ENCODE assay signal across 17 mouse cellular contexts in the genomic region with DNA sequence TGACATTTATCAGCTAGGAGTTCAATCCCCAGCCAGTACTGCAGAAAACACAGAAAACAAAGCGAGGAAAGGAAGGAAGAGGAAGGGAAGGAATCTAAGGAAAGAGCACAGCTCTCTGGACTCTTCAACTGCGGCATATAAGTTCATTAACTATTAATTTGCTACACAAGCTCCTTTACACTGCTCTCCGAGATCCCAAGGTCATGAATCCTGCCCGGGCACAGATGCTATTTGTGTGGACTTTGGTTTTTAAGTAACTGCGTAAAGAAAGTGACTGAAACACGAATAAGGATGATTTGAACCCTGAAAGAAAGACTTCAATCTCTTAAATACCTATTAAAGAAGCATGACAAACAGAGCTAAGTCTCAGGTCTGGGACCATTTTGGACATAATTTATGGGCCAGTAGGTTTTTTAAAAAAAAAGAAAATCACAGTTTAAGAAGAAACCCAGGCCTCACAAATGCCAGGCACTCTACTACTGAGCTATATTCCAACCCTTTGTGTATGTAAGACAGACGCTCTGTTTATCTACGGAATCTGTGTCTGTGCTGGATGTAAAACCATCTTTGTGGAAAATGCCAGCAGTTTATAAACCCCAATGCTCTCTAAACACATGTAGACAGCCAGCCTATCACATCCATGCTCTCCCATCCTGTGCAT. TPM values are rescaled to one million over a fixed set of nuclear protein-coding genes. Genes with fewer than 3 reads are reported as not detected.
A peak's percentile ranks its signal among the peaks of the same experiment; 100 is the strongest.
DNase-seq lines count a peak whose midpoint lies in the region; ATAC-seq and TF ChIP-seq lines count a peak whose summit lies in the region.
"Had no signal": no experiment of that assay in that cellular context is flagged by ENCODE, and none has a peak within 500 bp of the region (broad histone marks: within the 10 kb centered on the region; RNA-seq: fewer than 3 reads in every experiment).

No protein-coding gene starts in this region.

- no peaks in the 10 kb centered on the region for H3K9me3 ChIP-seq in forebrain, embryonic 15.5 days
- H3K9me3 ChIP-seq in forebrain, embryonic 10.5 days: no peaks in the 10 kb centered on the region
- no peaks in the 10 kb centered on the region for H3K9me3 ChIP-seq in liver, embryonic 11.5 days (ENCODE audit: control insufficient read depth, low read length)
- no peaks in the 10 kb centered on the region for H3K9me3 ChIP-seq in forebrain, postnatal 0 days (ENCODE audit: low read length)
- H3K9me3 ChIP-seq: hindbrain, embryonic 10.5 days; midbrain, embryonic 10.5 days had no signal

- H3K27ac ChIP-seq in forebrain, embryonic 15.5 days (replicated peaks): peak overlapping the region; percentile 79
- no peak overlapping the region for H3K27ac ChIP-seq in forebrain, embryonic 10.5 days
- no peak overlapping the region for H3K27ac ChIP-seq in liver, adult 2 months (replicated peaks; ENCODE audit: insufficient read depth, low read depth, low read length)
- H3K27ac ChIP-seq in liver, embryonic 11.5 days (ENCODE audit: low read depth, low read length): no peak overlapping the region
- peak overlapping the region; percentile 24; the same call in 1 of the 2 replicates for H3K27ac ChIP-seq in forebrain, postnatal 0 days (ENCODE audit: low read depth, low read length)
- peak overlapping the region; percentile 75 for H3K27ac ChIP-seq in olfactory bulb, adult 2 months (ENCODE audit: insufficient read depth, low read depth, low read length)
- H3K27ac ChIP-seq: hindbrain, embryonic 10.5 days; midbrain, embryonic 10.5 days had no signal

- H3K4me1 ChIP-seq in forebrain, embryonic 15.5 days: peaks cover 57% of the 10 kb centered on the region
- peaks cover 26% of the 10 kb centered on the region for H3K4me1 ChIP-seq in forebrain, embryonic 10.5 days
- H3K4me1 ChIP-seq in liver, adult 2 months (ENCODE audit: control insufficient read depth, insufficient read depth, low read length): peaks cover 19% of the 10 kb centered on the region
- H3K4me1 ChIP-seq in liver, embryonic 11.5 days (replicated peaks; ENCODE audit: control insufficient read depth, insufficient read depth, low read length): peaks cover 63% of the 10 kb centered on the region
- peaks cover 8% of the 10 kb centered on the region; the same call in 1 of the 2 replicates for H3K4me1 ChIP-seq in forebrain, postnatal 0 days (ENCODE audit: insufficient read depth)
- H3K4me1 ChIP-seq in olfactory bulb, adult 2 months (ENCODE audit: control insufficient read depth, insufficient read depth, low read length): peaks cover 13% of the 10 kb centered on the region

- TF ChIP-seq POLR2A in liver, adult 2 months (IDR thresholded peaks at IDR 0.05; ENCODE audit: extremely low read depth, insufficient read depth, low read length): no peak
- TF ChIP-seq POLR2A in olfactory bulb, adult 2 months (IDR thresholded peaks at IDR 0.05; ENCODE audit: insufficient read depth, low read depth, low read length): no peak

- TF ChIP-seq CTCF in liver, adult 2 months (IDR thresholded peaks at IDR 0.05; ENCODE audit: low read depth, low read length): no peak
- no peak for TF ChIP-seq CTCF in forebrain, postnatal 0 days (IDR thresholded peaks at IDR 0.05; ENCODE audit: low read depth)
- TF ChIP-seq CTCF in olfactory bulb, adult 2 months (IDR thresholded peaks at IDR 0.05; ENCODE audit: insufficient read depth, low read depth, low read length): no peak

- H3K9ac ChIP-seq in forebrain, embryonic 15.5 days (replicated peaks): no peak overlapping the region
- no peak overlapping the region for H3K9ac ChIP-seq in liver, adult 2 months (ENCODE audit: low read depth, low read length)
- no peak overlapping the region for H3K9ac ChIP-seq in liver, embryonic 11.5 days (ENCODE audit: low read depth, low read length)
- no peak overlapping the region for H3K9ac ChIP-seq in forebrain, postnatal 0 days

- DNase-seq in forebrain, embryonic 10.5 days (ENCODE audit: extremely low spot score, low spot score): no peak
- DNase-seq in liver, adult 2 months (ENCODE audit: extremely low read depth, low read depth, low spot score): peak; percentile 26
- DNase-seq in liver, embryonic 11.5 days (ENCODE audit: low spot score): no peak
- DNase-seq in forebrain, postnatal 0 days: no peak
- DNase-seq in ovary, postnatal 14 days (ENCODE audit: low spot score): no peak
- no peak for DNase-seq in heart, adult 8-10 months (ENCODE audit: low spot score)

- WGBS in forebrain, embryonic 15.5 days: 77% methylated on average over 8 of the region's 8 CpGs
- 89% methylated on average over 8 of the region's 8 CpGs for WGBS in forebrain, embryonic 10.5 days
- 40% methylated on average over 8 of the region's 8 CpGs for WGBS in liver, adult 2 months
- WGBS in liver, embryonic 11.5 days: 87% methylated on average over 8 of the region's 8 CpGs
- 75% methylated on average over 8 of the region's 8 CpGs for WGBS in forebrain, postnatal 0 days
- WGBS in olfactory bulb, adult 2 months: 61% methylated on average over 8 of the region's 8 CpGs

- H3K79me2 ChIP-seq in liver, adult 2 months (ENCODE audit: control insufficient read depth, insufficient read depth, low read length): peaks cover 26% of the 10 kb centered on the region; the same call in 1 of the 2 replicates

- no peaks in the 10 kb centered on the region for H3K27me3 ChIP-seq in forebrain, embryonic 15.5 days
- H3K27me3 ChIP-seq in forebrain, embryonic 10.5 days (ENCODE audit: poor library complexity, severe bottlenecking): no peaks in the 10 kb centered on the region
- no peaks in the 10 kb centered on the region for H3K27me3 ChIP-seq in liver, adult 2 months (ENCODE audit: control insufficient read depth, insufficient read depth, low read length)
- no peaks in the 10 kb centered on the region for H3K27me3 ChIP-seq in liver, embryonic 11.5 days (replicated peaks; ENCODE audit: control insufficient read depth, insufficient read depth, low read length)
- H3K27me3 ChIP-seq in forebrain, postnatal 0 days (ENCODE audit: insufficient read depth, low read length): no peaks in the 10 kb centered on the region

- H3K4me2 ChIP-seq in forebrain, embryonic 15.5 days (replicated peaks): no peak overlapping the region
- H3K4me2 ChIP-seq in liver, embryonic 11.5 days: no peak overlapping the region
- no peak overlapping the region for H3K4me2 ChIP-seq in forebrain, postnatal 0 days (ENCODE audit: low read depth)

- no peak overlapping the region for H3K4me3 ChIP-seq in forebrain, embryonic 15.5 days
- no peak overlapping the region for H3K4me3 ChIP-seq in forebrain, embryonic 10.5 days
- H3K4me3 ChIP-seq in liver, adult 2 months (ENCODE audit: insufficient read depth, low read depth, low read length): no peak overlapping the region
- H3K4me3 ChIP-seq in liver, embryonic 11.5 days (ENCODE audit: low read depth, low read length): no peak overlapping the region
- no peak overlapping the region for H3K4me3 ChIP-seq in forebrain, postnatal 0 days (ENCODE audit: low read depth, low read length)
- no peak overlapping the region for H3K4me3 ChIP-seq in olfactory bulb, adult 2 months (ENCODE audit: insufficient read depth, low read depth, low read length)
- H3K4me3 ChIP-seq: hindbrain, embryonic 10.5 days; midbrain, embryonic 10.5 days had no signal

- H3K36me3 ChIP-seq in forebrain, embryonic 15.5 days: peaks cover 32% of the 10 kb centered on the region
- peaks cover 46% of the 10 kb centered on the region for H3K36me3 ChIP-seq in forebrain, embryonic 10.5 days (replicated peaks)
- H3K36me3 ChIP-seq in liver, adult 2 months (ENCODE audit: control insufficient read depth, insufficient read depth, low read length): peaks cover 33% of the 10 kb centered on the region
- H3K36me3 ChIP-seq in liver, embryonic 11.5 days (ENCODE audit: control insufficient read depth, insufficient read depth, low read length): peaks cover 24% of the 10 kb centered on the region
- H3K36me3 ChIP-seq in forebrain, postnatal 0 days (ENCODE audit: insufficient read depth): peaks cover 41% of the 10 kb centered on the region

- ATAC-seq in forebrain, embryonic 15.5 days (replicated peaks): no peak
- no peak for ATAC-seq in liver, embryonic 11.5 days (replicated peaks; ENCODE audit: low FRiP score)
- no peak for ATAC-seq in forebrain, postnatal 0 days

RNA-seq across cellular contexts. Expression of a gene that starts 8.1 kb away (rescaled TPM):
- polyA plus RNA-seq in forebrain, embryonic 15.5 days (2015; fragmentation: Nextera tagmentation; extraction: Ambion mirVana): 11.5 and 12.2 TPM in 2 replicates
- polyA plus RNA-seq in forebrain, embryonic 10.5 days (2016; fragmentation: Nextera tagmentation; extraction: Ambion mirVana): 10.9 and 11.4 TPM in 2 replicates
- 7.5 and 7.6 TPM in 2 replicates for total RNA-seq in liver, adult 2 months (2014; rRNA removed)
- 2.9 and 3.2 TPM in 2 replicates for polyA plus RNA-seq in liver, adult 2 months (2012; rRNA removed)
- 21.4 and 25.3 TPM in 2 replicates for polyA plus RNA-seq in liver, embryonic 11.5 days (2014; fragmentation: Nextera tagmentation; extraction: Ambion mirVana)
- total RNA-seq in forebrain, postnatal 0 days (2014; rRNA removed): 9.5 and 10.9 TPM in 2 replicates
- polyA plus RNA-seq in forebrain, postnatal 0 days (2015; fragmentation: Nextera tagmentation; extraction: Ambion mirVana): 3.7 and 5.0 TPM in 2 replicates
- not detected in 2 replicates for polyA plus RNA-seq in olfactory bulb, adult 2 months (2012; ENCODE audit: insufficient read depth, insufficient read length, low replicate concordance, missing spikeins)
- 1 to 10 TPM; 5.7 to 6.4 (median 6.2) TPM for total RNA-seq in heart, adult 8-10 months (2022)

RNA-seq across cellular contexts. Expression of a gene that starts 16.7 kb away (rescaled TPM):
- not detected in 2 replicates for polyA plus RNA-seq in forebrain, embryonic 15.5 days (2015; fragmentation: Nextera tagmentation; extraction: Ambion mirVana)
- not detected in 2 replicates for polyA plus RNA-seq in forebrain, embryonic 10.5 days (2016; fragmentation: Nextera tagmentation; extraction: Ambion mirVana)
- not detected in 2 replicates for total RNA-seq in liver, adult 2 months (2014; rRNA removed)
- not detected in 2 replicates for polyA plus RNA-seq in liver, adult 2 months (2012; rRNA removed)
- not detected in 2 replicates for polyA plus RNA-seq in liver, embryonic 11.5 days (2014; fragmentation: Nextera tagmentation; extraction: Ambion mirVana)
- not detected in 2 replicates for total RNA-seq in forebrain, postnatal 0 days (2014; rRNA removed)
- polyA plus RNA-seq in forebrain, postnatal 0 days (2015; fragmentation: Nextera tagmentation; extraction: Ambion mirVana): not detected in 2 replicates
- not detected in 2 replicates for polyA plus RNA-seq in olfactory bulb, adult 2 months (2012; ENCODE audit: insufficient read depth, insufficient read length, low replicate concordance, missing spikeins)
- not detected for total RNA-seq in heart, adult 8-10 months (2022)
- total RNA-seq: adrenal gland, adult 2 months; granulocyte monocyte progenitor cell, adult 5-6 weeks; layer of hippocampus, postnatal 14 days had no signal
- polyA plus RNA-seq: adrenal gland, adult 2 months; C2C12; cortical plate, adult 2 months; hindbrain, embryonic 10.5 days; limb, embryonic 14.5 days; midbrain, embryonic 10.5 days; neural tube, embryonic 14.5 days had no signal

RNA-seq across cellular contexts. Expression of a gene that starts 41.8 kb away (rescaled TPM):
- 8.1 and 8.9 TPM in 2 replicates for polyA plus RNA-seq in forebrain, embryonic 15.5 days (2015; fragmentation: Nextera tagmentation; extraction: Ambion mirVana)
- 13.4 and 14.6 TPM in 2 replicates for polyA plus RNA-seq in forebrain, embryonic 10.5 days (2016; fragmentation: Nextera tagmentation; extraction: Ambion mirVana)
- total RNA-seq in liver, adult 2 months (2014; rRNA removed): 9.8 and 10.2 TPM in 2 replicates
- polyA plus RNA-seq in liver, adult 2 months (2012; rRNA removed): 2.7 and 3.0 TPM in 2 replicates
- polyA plus RNA-seq in liver, embryonic 11.5 days (2014; fragmentation: Nextera tagmentation; extraction: Ambion mirVana): 9.1 and 10.5 TPM in 2 replicates
- total RNA-seq in forebrain, postnatal 0 days (2014; rRNA removed): 9.2 and 12.0 TPM in 2 replicates
- 3.2 and 4.6 TPM in 2 replicates for polyA plus RNA-seq in forebrain, postnatal 0 days (2015; fragmentation: Nextera tagmentation; extraction: Ambion mirVana)
- not detected in 2 replicates for polyA plus RNA-seq in olfactory bulb, adult 2 months (2012; ENCODE audit: insufficient read depth, insufficient read length, low replicate concordance, missing spikeins)
- 10 to 100 TPM; 10.1 to 14.9 (median 12.7) TPM for total RNA-seq in heart, adult 8-10 months (2022)

RNA-seq across cellular contexts. Expression of a gene that starts 50.3 kb away (rescaled TPM):
- 25.4 and 25.7 TPM in 2 replicates for polyA plus RNA-seq in forebrain, embryonic 15.5 days (2015; fragmentation: Nextera tagmentation; extraction: Ambion mirVana)
- 9.8 and 10.5 TPM in 2 replicates for polyA plus RNA-seq in forebrain, embryonic 10.5 days (2016; fragmentation: Nextera tagmentation; extraction: Ambion mirVana)
- total RNA-seq in liver, adult 2 months (2014; rRNA removed): 5.7 and 7.0 TPM in 2 replicates
- 9.1 and 16.1 TPM in 2 replicates for polyA plus RNA-seq in liver, adult 2 months (2012; rRNA removed)
- 23.3 and 24.2 TPM in 2 replicates for polyA plus RNA-seq in liver, embryonic 11.5 days (2014; fragmentation: Nextera tagmentation; extraction: Ambion mirVana)
- total RNA-seq in forebrain, postnatal 0 days (2014; rRNA removed): 9.5 and 12.0 TPM in 2 replicates
- 32.9 and 37.3 TPM in 2 replicates for polyA plus RNA-seq in forebrain, postnatal 0 days (2015; fragmentation: Nextera tagmentation; extraction: Ambion mirVana)
- not detected in 2 replicates for polyA plus RNA-seq in olfactory bulb, adult 2 months (2012; ENCODE audit: insufficient read depth, insufficient read length, low replicate concordance, missing spikeins)
- total RNA-seq in heart, adult 8-10 months (2022): 10 to 100 TPM; 20.6 to 33.5 (median 24.9) TPM

Comparison
In these comparisons a context has a peak if more than half of its experiments do, and no peak if none do; other contexts are left out.
1. H3K27ac ChIP-seq: peak in forebrain, embryonic 15.5 days (single experiment), forebrain, postnatal 0 days (single experiment) and olfactory bulb, adult 2 months (single experiment); none in forebrain, embryonic 10.5 days (single experiment), liver, adult 2 months (single experiment) and liver, embryonic 11.5 days (single experiment).